Mouse (Mus musculus) cerebellum, adult 8-10 months (tissue): ENCODE measurements around the gene Fndc1.
A peak's percentile ranks its signal among the peaks of the same experiment; 100 is the strongest.

ENCODE experiments used
- DNase-seq: peaks from one replicate; pipeline ENCODE4 v3.0.0; 2022

Gene Fndc1

GRCm38 (mm10) chr17:7826819-7827515 is at the start of gene Fndc1:
TSS of gene Fndc1 (minus strand) at chr17:7827302.
- DNase-seq, result peak; percentile 5

DNA sequence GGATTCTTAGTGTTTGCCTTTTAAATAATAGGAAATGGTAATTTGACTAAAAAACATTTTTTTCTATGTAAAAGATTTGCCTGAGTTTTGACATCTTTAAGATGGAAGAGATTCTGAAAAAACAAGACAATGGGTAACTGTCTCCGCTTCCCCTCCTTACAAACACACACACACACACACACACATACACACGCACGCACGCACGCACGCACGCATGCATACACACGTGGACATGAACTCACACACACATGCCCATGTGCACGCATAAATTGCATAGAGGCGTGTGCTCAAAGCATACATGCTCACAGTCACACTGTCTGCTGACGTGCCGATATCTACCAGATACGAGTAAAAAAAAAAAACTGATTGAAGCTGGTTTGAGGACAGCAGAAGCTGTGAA is 49.4 kb upstream of the Fndc1 start:
- no peak for DNase-seq

GRCm38 (mm10) chr17:7875941-7876461 is 48.9 kb upstream of the Fndc1 start:
- DNase-seq, result no peak

GRCm38 (mm10) chr17:7874776-7875531 is 47.9 kb upstream of the Fndc1 start:
- DNase-seq, result no peak

- DNase-seq, result no peak
Observed at GRCm38 (mm10) chr17:7873382-7873781, 46.3 kb upstream of the Fndc1 start.

- no peak for DNase-seq
Observed at GRCm38 (mm10) chr17:7871800-7872199, 44.7 kb upstream of the Fndc1 start.

- no peak for DNase-seq
Observed at GRCm38 (mm10) chr17:7870862-7871605, 43.9 kb upstream of the Fndc1 start.

GRCm38 (mm10) chr17:7869114-7869513 is 42.0 kb upstream of the Fndc1 start:
- no peak for DNase-seq

GRCm38 (mm10) chr17:7868631-7869030 is 41.5 kb upstream of the Fndc1 start:
- DNase-seq, result peak; percentile 5

GRCm38 (mm10) chr17:7864740-7865139 is 37.6 kb upstream of the Fndc1 start:
- no peak for DNase-seq

- DNase-seq, result peak; percentile 48
Observed at GRCm38 (mm10) chr17:7863745-7864144, 36.6 kb upstream of the Fndc1 start.

GRCm38 (mm10) chr17:7860845-7861360 is 33.8 kb upstream of the Fndc1 start:
- DNase-seq, result no peak

GRCm38 (mm10) chr17:7857658-7858057 is 30.6 kb upstream of the Fndc1 start:
- no peak for DNase-seq

- DNase-seq, result no peak
Observed at GRCm38 (mm10) chr17:7855851-7856250, 28.7 kb upstream of the Fndc1 start.

DNA sequence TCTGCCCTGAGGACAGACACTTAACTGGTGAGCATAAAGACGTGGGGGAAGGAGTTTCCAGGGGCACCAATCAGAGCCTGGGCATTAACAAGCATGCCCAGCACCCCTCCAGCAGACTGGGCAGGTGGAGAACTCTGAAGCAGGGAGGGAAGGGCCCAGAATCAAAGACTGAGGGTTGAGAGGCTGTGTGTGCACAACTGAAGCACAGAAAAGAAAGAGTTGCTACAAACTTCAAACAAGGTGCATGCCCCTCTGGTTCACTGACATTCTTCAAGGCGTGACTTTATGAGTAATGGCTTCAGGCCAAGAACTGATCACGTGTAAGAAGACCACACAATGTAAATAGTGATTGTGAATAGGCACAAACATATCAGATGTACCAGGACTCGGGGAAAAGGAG is 24.9 kb upstream of the Fndc1 start:
- no peak for DNase-seq

GRCm38 (mm10) chr17:7851527-7851926 is 24.4 kb upstream of the Fndc1 start:
- DNase-seq, result no peak

DNA sequence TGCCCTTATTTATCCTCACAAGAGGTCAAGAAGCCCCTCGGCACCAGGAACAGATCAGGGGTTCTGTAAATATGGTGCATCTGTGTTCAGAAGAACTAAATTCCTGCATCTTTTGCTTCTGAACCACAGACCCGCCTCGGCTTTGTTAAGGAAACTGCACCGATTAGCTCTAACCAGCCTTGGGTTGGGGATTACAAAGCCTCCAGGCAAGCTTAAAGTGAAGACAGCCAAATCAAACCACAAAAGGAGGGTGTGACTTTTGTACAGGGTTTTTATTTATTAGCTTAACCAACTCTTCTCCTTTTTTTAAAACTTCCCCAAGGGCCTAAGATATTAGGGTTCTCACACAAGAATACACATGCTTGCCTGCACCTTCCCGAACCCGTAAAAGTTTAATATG is 23.1 kb upstream of the Fndc1 start:
- no peak for DNase-seq

- DNase-seq, result no peak
Observed at GRCm38 (mm10) chr17:7840505-7841290, 13.6 kb upstream of the Fndc1 start.

GRCm38 (mm10) chr17:7827586-7827985 is 484 bp upstream of the Fndc1 start:
- DNase-seq, result no peak

DNA sequence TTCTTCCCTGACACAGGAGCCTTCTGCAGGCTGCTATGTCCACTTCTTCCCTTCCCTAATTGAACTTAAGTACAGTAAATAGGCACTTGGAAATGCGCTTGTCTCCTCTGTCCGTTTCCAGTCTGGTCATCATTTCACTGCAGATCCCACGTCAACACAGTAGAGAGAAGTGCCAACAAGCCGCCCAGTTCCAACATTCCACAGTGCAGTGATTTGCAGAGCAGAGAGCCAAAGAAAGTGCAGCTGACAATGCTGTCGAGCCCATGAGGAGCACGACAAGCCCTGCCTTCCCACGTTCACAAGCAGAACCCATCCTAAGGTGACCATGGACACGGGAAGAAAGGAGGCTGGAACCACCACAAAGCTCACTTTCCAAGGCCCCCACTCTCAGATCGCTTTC is 1.7 kb downstream of the Fndc1 start:
- no peak for DNase-seq

DNA sequence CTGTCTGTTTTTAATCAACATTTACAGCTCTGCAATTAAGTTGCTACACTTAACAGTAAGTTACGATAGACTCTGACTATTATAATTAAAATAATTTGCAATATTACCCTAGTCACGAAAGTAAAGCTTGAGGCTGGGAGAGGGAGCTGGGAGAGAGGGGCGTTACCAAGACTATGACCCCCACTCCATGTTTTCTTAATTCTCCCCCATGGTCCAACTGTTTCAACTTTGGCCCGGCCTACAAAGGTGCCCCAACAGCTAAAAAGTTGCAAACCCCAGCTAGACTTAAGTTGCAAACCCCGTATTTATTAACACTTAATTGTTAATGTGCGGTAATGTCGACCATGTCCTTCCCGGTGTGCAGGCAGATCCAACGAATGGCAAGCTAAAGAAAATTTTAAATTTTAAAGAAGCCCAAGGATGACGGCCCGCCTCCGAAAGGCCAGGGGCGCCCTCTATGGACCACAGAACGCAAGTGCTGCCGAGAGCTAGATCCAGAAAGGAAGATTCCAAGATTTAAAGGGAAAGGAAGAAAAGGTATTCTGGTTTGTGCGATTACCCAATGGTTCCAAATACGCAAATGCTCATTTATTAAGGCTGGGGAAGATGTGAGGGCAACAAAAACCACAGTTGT is 5.4 kb downstream of the Fndc1 start:
- peak; percentile 5 for DNase-seq

- no peak for DNase-seq
Observed at GRCm38 (mm10) chr17:7820176-7820575, 6.9 kb downstream of the Fndc1 start.
